Mouse (Mus musculus): ENCODE measurements around the gene Lrrc39. TPM values are rescaled to one million over a fixed set of nuclear protein-coding genes. Genes with fewer than 3 reads are reported as not detected.

Lrrc39 gene
- total RNA-seq, 2 experiments from 2014 or later = 0.12 TPM; not detected in 1

GRCm38 (mm10) chr3:116577286-116577685 is 14.5 kb downstream of the Lrrc39 start:
- H3K27ac ChIP-seq = no peak overlapping the region
- peak; percentile 60 for TF ChIP-seq CTCF (conservative IDR thresholded peaks at IDR 0.05)
- H3K4me3 ChIP-seq = no peak overlapping the region
- DNase-seq (ENCODE audit: low spot score in 2 of 2) = no peak

GRCm38 (mm10) chr3:116582201-116582600 is 19.4 kb downstream of the Lrrc39 start:
- Histone ChIP-seq H3K27ac (no peak overlapping the region), H3K4me3 (no peak overlapping the region)
- TF ChIP-seq CTCF (conservative IDR thresholded peaks at IDR 0.05) = no peak
- DNase-seq (ENCODE audit: low spot score in 2 of 2) = peak in 1 of 2 experiments; percentile 23

GRCm38 (mm10) chr3:116594076-116594727 is 31.4 kb downstream of the Lrrc39 start:
- TF ChIP-seq CTCF (conservative IDR thresholded peaks at IDR 0.05) = peak; percentile 70
- peak overlapping the region; percentile 72 for H3K4me3 ChIP-seq
- H3K27ac ChIP-seq = peak overlapping the region; percentile 96
- peak in 1 of 2 experiments; percentile 48 for DNase-seq (ENCODE audit: low spot score in 2 of 2)

- Histone ChIP-seq H3K27ac (peak within 1 kb of the TSS; percentile 96), H3K4me3 (peak within 1 kb of the TSS; percentile 72)
- no peak for TF ChIP-seq CTCF (conservative IDR thresholded peaks at IDR 0.05)
- peak; percentile 97 to 99 for DNase-seq (ENCODE audit: low spot score in 2 of 2)
Measured at GRCm38 (mm10) chr3:116594728-116595602, 32.2 kb downstream of the Lrrc39 start, which contains the start of gene Sass6. TSS of gene Sass6 (plus strand) at chr3:116594982.

- DNase-seq (ENCODE audit: low spot score in 2 of 2) = no peak
- Histone ChIP-seq H3K27ac (peak overlapping the region; percentile 96; the same call in 1 of the 2 replicates), H3K4me3 (peak overlapping the region; percentile 72)
- no peak for TF ChIP-seq CTCF (conservative IDR thresholded peaks at IDR 0.05)
Measured at GRCm38 (mm10) chr3:116595603-116595991, 32.8 kb downstream of the Lrrc39 start.

- no peak for DNase-seq (ENCODE audit: low spot score in 2 of 2)
- Histone ChIP-seq H3K4me3 (no peak overlapping the region), H3K27ac (no peak overlapping the region)
- no peak for TF ChIP-seq CTCF (conservative IDR thresholded peaks at IDR 0.05)
Measured at GRCm38 (mm10) chr3:116599705-116600104, 36.9 kb downstream of the Lrrc39 start.

GRCm38 (mm10) chr3:116601005-116601404 is 38.2 kb downstream of the Lrrc39 start:
- DNase-seq (ENCODE audit: low spot score in 2 of 2) = no peak
- no peak overlapping the region for H3K27ac ChIP-seq
- no peak for TF ChIP-seq CTCF (conservative IDR thresholded peaks at IDR 0.05)

GRCm38 (mm10) chr3:116601781-116602180 is 39.0 kb downstream of the Lrrc39 start:
- DNase-seq (ENCODE audit: low spot score in 2 of 2) = no peak
- Histone ChIP-seq H3K4me3 (no peak overlapping the region), H3K27ac (no peak overlapping the region)
- no peak for TF ChIP-seq CTCF (conservative IDR thresholded peaks at IDR 0.05)

More at GRCm38 (mm10) chr3:116601005-116601404, 38.2 kb downstream of the Lrrc39 start:
- no peak overlapping the region for H3K4me3 ChIP-seq

- TF ChIP-seq CTCF (conservative IDR thresholded peaks at IDR 0.05) = no peak
- Histone ChIP-seq H3K27ac (no peak overlapping the region), H3K4me3 (no peak overlapping the region)
- DNase-seq (ENCODE audit: low spot score in 2 of 2) = no peak
Measured at GRCm38 (mm10) chr3:116604570-116604969, 41.8 kb downstream of the Lrrc39 start.

GRCm38 (mm10) chr3:116614295-116614892 is 51.6 kb downstream of the Lrrc39 start, which contains the start of gene Trmt13:
TSS of gene Trmt13 (minus strand) at chr3:116614587.
- H3K4me3 ChIP-seq = peak within 1 kb of the TSS; percentile 45
- peak within 1 kb of the TSS; percentile 88 for H3K27ac ChIP-seq
- no peak for TF ChIP-seq CTCF (conservative IDR thresholded peaks at IDR 0.05)
- no peak for DNase-seq (ENCODE audit: low spot score in 2 of 2)

GRCm38 (mm10) chr3:116615318-116616068 is 52.7 kb downstream of the Lrrc39 start:
- Histone ChIP-seq H3K27ac (peak overlapping the region; percentile 88), H3K4me3 (no peak overlapping the region)
- TF ChIP-seq CTCF (conservative IDR thresholded peaks at IDR 0.05) = no peak
- DNase-seq (ENCODE audit: low spot score in 2 of 2) = no peak

- peak overlapping the region; percentile 55 for H3K27ac ChIP-seq
- H3K4me3 ChIP-seq = no peak overlapping the region
- no peak for TF ChIP-seq CTCF (conservative IDR thresholded peaks at IDR 0.05)
- no peak for DNase-seq (ENCODE audit: low spot score in 2 of 2)
Measured at GRCm38 (mm10) chr3:116618855-116619254, 56.1 kb downstream of the Lrrc39 start.
